Mouse (Mus musculus) macrophage (primary cell): ENCODE results near the gene Minos1. TPM values are rescaled to one million over a fixed set of nuclear protein-coding genes. Genes with fewer than 3 reads are reported as not detected.

ENCODE experiments used
- H3K27ac ChIP-seq: fragments of 350-480 bp; formaldehyde crosslinking; 2 replicates; pipeline ENCODE4 v1.9.0; 2021
- H3K36me3 ChIP-seq: fragments of 350-480 bp; formaldehyde crosslinking; 2 replicates; pipeline ENCODE4 v1.9.0; 2021; ENCODE audit errors: inconsistent target
- H3K4me3 ChIP-seq: fragments of 350-480 bp; formaldehyde crosslinking; 2 replicates; pipeline ENCODE4 v1.9.0; 2021; ENCODE audit errors: inconsistent target
- H3K79me2 ChIP-seq: fragments of 350-480 bp; formaldehyde crosslinking; 2 replicates; pipeline ENCODE4 v1.9.0; 2021; ENCODE audit errors: inconsistent target
- WGBS: methylation state at CpG from one replicate; pipeline ENCODE4 v1.1.7; 2026; ENCODE audit warnings: inconsistent platforms; ENCODE audit not compliant: missing documents; 5-methylcytosine and 5-hydroxymethylcytosine counted together
- polyA plus RNA-seq: library from polyadenylated mRNA; stranded (reverse); fragments of 250-400 nt; gene quantifications from 3 replicates; pipeline ENCODE4 v1.2.4, GENCODE M21; 2018; ENCODE audit warnings: inconsistent platforms

Gene Minos1
- polyA plus RNA-seq, 1 experiment from 2014 or later: 157 TPM

DNA sequence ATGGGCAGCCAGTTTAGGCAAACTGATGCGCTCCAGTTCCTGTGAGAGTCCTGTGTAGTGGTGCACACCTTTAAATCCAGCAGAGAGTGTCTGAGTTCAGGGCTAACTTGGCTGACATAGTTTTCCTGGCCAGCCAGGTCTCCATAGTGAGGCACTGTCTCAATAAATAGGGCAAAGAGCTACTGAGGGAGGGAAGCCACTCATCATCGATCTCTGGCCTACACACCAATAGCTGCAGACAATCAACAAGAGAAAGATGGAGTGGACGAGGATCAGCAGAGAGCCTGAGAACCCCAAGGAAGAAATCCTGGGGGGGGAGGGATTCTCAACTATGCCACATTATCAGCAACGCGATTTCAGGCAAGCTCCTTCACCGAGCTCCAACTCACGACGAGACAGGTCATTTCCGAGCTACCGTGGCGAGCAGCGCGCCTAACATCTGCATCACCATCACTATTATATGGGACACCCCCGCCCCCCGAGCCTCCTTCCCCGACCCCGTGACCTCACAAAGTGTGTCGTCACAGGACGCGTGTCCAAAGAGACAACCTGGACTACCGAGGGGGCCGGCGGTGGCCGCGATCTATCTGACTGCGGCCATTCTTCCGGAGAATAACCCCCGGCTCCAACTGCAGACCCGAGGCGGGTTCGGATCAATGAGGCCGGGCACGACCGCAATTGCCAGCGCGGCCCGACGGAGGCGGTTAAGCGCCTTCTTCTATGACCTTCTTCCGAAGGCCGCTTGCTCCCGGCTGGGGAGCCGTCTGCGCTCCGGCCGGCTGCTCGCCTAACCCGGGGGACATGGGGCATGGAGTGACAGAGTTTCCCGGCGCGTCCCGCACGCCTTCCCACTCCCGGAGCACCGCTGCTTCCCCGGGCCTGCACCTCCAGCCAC, 860 bp downstream of the Minos1 start:
- WGBS: 2% methylated on average over 55 of the region's 57 CpGs
- Histone ChIP-seq H3K79me2 (peaks cover 55% of the 10 kb centered on the region), H3K4me3 (peak overlapping the region; percentile 61), H3K27ac (no peak overlapping the region), H3K36me3 (no peaks in the 10 kb centered on the region)

GRCm38 (mm10) chr4:139126475-139126874, 4.4 kb downstream of the Minos1 start:
- H3K36me3 ChIP-seq: no peaks in the 10 kb centered on the region
- H3K27ac ChIP-seq: no peak overlapping the region
- H3K4me3 ChIP-seq: no peak overlapping the region
- 97% methylated on average over 3 of the region's 3 CpGs for WGBS
- peaks cover 90% of the 10 kb centered on the region for H3K79me2 ChIP-seq

GRCm38 (mm10) chr4:139124940-139125339, 6.0 kb downstream of the Minos1 start:
- Histone ChIP-seq H3K27ac (no peak overlapping the region), H3K36me3 (no peaks in the 10 kb centered on the region), H3K79me2 (peaks cover 100% of the 10 kb centered on the region), H3K4me3 (no peak overlapping the region)
- WGBS: 100% methylated on average over 6 of the region's 6 CpGs

DNA sequence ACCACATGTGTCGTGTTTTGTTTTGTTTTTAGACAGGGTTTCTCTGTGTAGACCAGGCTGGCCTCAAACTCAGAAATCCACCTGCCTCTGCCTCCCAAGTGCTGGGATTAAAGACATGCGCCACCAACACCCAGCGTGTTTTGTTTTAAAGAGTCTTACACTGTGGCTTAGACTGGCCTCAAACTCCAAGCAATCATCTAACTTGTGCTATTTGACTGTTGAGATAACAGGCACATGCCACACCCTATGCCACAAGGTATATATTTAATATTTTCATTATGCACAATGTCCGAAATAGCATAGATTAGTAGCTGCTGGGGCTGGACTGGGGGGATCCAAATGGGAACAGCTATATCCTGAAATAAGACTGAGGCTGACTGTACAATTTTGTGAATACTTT, 8.4 kb downstream of the Minos1 start:
- H3K4me3 ChIP-seq: no peak overlapping the region
- H3K79me2 ChIP-seq: peaks cover 100% of the 10 kb centered on the region
- no peaks in the 10 kb centered on the region for H3K36me3 ChIP-seq
- 95% methylated on average over 4 of the region's 4 CpGs for WGBS
- no peak overlapping the region for H3K27ac ChIP-seq

DNA sequence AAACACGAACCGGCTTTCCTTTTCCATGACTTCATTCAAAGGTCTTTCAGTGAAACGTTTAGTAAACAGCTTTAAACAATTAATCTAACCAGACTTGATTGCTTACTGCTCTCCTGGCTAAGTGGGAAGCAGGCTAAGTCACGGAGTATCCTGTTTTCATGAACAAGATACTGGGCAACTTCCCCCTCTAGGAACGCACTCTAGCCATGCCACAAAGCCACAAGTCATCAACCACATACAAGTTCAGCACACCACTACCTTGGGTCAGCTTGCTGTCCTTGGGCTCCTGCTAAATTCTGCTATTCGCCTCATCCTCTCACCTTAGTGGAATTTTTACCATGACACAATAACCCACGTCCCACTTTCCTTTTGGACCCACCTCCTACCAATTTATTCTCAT, 9.9 kb downstream of the Minos1 start:
- Histone ChIP-seq H3K36me3 (no peaks in the 10 kb centered on the region), H3K27ac (no peak overlapping the region), H3K79me2 (peaks cover 100% of the 10 kb centered on the region), H3K4me3 (no peak overlapping the region)
- 20% methylated on average over 7 of the region's 7 CpGs for WGBS

- H3K4me3 ChIP-seq: no peak overlapping the region
- 86% methylated on average over 4 of the region's 4 CpGs for WGBS
- peaks cover 100% of the 10 kb centered on the region for H3K79me2 ChIP-seq
- no peaks in the 10 kb centered on the region for H3K36me3 ChIP-seq
- H3K27ac ChIP-seq: no peak overlapping the region
Observed at GRCm38 (mm10) chr4:139120281-139120814, 10.6 kb downstream of the Minos1 start.

DNA sequence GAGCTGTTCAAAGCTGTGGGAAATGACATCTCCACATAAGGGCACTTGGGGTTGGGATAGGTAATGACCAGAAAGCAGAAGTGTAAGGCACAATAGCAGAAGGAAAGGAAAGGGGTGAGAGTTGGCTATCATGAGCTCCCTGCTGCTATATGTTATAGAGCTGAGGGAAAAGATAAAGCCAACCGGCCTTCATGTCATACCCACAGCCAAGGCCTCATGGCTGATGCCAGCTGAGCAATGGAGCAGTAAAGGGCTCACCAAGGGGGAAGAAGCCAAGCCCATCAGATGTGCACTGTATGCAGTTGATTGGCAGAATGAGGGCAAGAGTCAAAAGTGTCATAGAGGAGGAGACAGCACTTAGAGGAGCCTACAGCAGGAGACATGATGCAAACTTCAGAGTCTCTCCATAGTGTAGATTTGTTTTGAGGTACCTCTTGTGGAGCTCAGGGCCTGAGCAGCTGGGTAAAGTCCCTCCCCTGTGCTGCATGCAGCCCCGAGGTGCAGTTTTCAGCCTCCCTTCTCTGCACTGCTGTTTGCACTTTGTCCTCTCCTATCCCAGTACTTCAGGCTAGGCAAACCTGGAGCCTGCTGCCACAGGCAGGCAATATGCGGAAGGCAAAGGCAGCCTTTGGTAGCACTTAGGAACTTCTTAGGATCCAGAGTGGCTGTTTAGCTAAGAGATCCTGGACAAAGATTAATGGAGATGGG, 14.4 kb downstream of the Minos1 start:
- Histone ChIP-seq H3K4me3 (no peak overlapping the region), H3K36me3 (no peaks in the 10 kb centered on the region), H3K79me2 (peaks cover 100% of the 10 kb centered on the region), H3K27ac (no peak overlapping the region)
- WGBS: 62% methylated on average over 3 of the region's 3 CpGs

DNA sequence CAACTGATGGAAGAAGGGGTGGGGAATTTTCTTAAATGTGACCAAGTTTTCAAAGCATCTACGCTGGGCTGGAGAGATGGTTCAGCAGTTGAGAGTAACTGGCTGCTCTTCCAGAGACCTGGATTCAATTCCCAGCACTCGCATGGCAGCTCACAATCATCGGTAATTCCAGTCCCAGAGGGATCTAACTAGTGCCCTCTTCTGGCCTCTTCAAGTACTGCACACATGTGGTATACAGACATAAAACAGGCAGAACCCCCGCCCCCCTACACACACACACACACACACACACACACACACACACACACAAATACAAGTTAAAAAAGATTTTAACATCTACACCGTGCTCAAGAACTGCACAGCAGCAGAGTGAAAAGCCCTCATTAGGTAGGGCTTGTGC, 15.2 kb downstream of the Minos1 start:
- WGBS: 91% methylated on average over 5 of the region's 5 CpGs
- Histone ChIP-seq H3K36me3 (no peaks in the 10 kb centered on the region), H3K4me3 (no peak overlapping the region), H3K79me2 (peaks cover 100% of the 10 kb centered on the region), H3K27ac (no peak overlapping the region)

GRCm38 (mm10) chr4:139112482-139112881, 18.4 kb downstream of the Minos1 start:
- H3K27ac ChIP-seq: no peak overlapping the region
- H3K36me3 ChIP-seq: no peaks in the 10 kb centered on the region
- peaks cover 100% of the 10 kb centered on the region for H3K79me2 ChIP-seq
- WGBS: 96% methylated on average over 3 of the region's 3 CpGs
- H3K4me3 ChIP-seq: no peak overlapping the region

- no peak overlapping the region for H3K4me3 ChIP-seq
- WGBS: 86% methylated on average over 3 of the region's 3 CpGs
- H3K79me2 ChIP-seq: peaks cover 100% of the 10 kb centered on the region
- H3K27ac ChIP-seq: no peak overlapping the region
- H3K36me3 ChIP-seq: no peaks in the 10 kb centered on the region
Observed at GRCm38 (mm10) chr4:139111421-139111820, 19.5 kb downstream of the Minos1 start.

GRCm38 (mm10) chr4:139110858-139111257, 20.1 kb downstream of the Minos1 start:
- 100% methylated on average over 2 of the region's 3 CpGs for WGBS

DNA sequence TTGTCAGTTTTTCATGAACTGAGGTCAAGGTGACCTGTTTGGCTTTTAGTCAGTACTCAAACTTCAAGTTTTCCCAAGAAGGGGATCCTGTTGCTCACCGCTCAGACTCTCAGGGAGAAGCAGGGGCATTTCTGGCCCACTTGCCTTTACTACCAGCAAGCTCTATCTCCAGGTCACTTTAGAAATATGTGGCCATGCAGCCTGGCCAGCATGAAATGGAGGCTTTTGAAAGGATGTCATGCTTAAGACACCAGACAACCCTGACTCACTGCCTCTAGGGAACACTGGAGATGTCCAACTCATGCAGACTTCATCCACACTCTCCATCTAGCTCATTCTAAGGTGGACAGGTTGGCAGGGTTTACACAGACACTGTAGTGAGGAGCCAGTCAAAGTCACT, 25.5 kb downstream of the Minos1 start:
- Histone ChIP-seq H3K79me2 (peaks cover 53% of the 10 kb centered on the region), H3K27ac (no peak overlapping the region), H3K36me3 (peaks cover 28% of the 10 kb centered on the region; the same call in 1 of the 2 replicates), H3K4me3 (no peak overlapping the region)
- 100% methylated on average over 1 of the region's 1 CpGs for WGBS

More at GRCm38 (mm10) chr4:139110858-139111257, 20.1 kb downstream of the Minos1 start:
- H3K27ac ChIP-seq: no peak overlapping the region
- H3K4me3 ChIP-seq: no peak overlapping the region
- H3K36me3 ChIP-seq: no peaks in the 10 kb centered on the region
- H3K79me2 ChIP-seq: peaks cover 100% of the 10 kb centered on the region

DNA sequence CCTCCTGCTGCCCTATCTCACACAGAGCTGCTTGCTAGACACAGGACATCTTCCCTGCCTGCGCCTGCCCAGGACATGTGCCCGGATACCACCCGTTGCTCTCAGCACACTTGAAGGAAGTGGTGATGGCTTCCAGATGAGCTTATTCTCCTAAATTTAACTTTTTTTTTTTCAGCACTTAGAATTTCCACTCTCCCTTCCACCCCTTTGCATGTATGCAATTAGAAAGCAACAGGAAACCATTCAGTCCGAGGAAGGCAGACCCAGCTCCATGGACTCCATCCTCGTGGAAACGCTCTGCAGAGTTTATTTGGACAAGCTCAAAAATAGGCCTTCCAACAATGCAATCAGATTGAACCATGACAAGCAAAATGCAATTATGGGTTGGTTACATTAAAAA, 29.4 kb downstream of the Minos1 start:
- H3K79me2 ChIP-seq: peaks cover 14% of the 10 kb centered on the region

DNA sequence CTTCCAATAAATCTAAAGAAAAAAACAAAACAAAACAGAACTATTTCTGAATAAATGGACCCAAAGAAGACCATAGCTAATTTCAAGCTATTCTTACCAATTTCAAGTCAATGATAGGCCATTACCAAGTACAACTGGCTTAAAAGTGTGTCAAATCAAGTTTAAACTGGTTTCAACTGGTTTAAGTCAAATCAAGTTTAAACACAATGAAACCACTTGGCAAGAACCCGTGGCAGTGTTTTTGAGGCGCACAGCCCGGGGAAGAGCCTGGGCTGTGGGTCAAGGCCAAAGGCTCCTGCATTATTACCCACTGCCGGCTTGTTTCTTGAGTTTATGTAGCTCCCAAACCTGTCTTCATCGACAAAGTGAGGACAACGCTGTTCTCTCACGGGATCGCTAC, 30.6 kb downstream of the Minos1 start:
- 95% methylated on average over 8 of the region's 8 CpGs for WGBS

More for the DNA sequence above, 29.4 kb downstream of the Minos1 start:
- Histone ChIP-seq H3K4me3 (no peak overlapping the region), H3K36me3 (peaks cover 28% of the 10 kb centered on the region; the same call in 1 of the 2 replicates), H3K27ac (no peak overlapping the region)
- 88% methylated on average over 6 of the region's 6 CpGs for WGBS

GRCm38 (mm10) chr4:139096201-139096600, 34.7 kb downstream of the Minos1 start:
- Histone ChIP-seq H3K79me2 (no peaks in the 10 kb centered on the region), H3K27ac (no peak overlapping the region), H3K4me3 (no peak overlapping the region), H3K36me3 (no peaks in the 10 kb centered on the region)
- 77% methylated on average over 5 of the region's 5 CpGs for WGBS

More for the DNA sequence above, 30.6 kb downstream of the Minos1 start:
- Histone ChIP-seq H3K79me2 (peaks cover 2% of the 10 kb centered on the region; the same call in 1 of the 2 replicates), H3K4me3 (no peak overlapping the region), H3K27ac (no peak overlapping the region), H3K36me3 (peaks cover 28% of the 10 kb centered on the region; the same call in 1 of the 2 replicates)
